Mouse (Mus musculus): ENCODE data around the gene Rd3l.

DNA sequence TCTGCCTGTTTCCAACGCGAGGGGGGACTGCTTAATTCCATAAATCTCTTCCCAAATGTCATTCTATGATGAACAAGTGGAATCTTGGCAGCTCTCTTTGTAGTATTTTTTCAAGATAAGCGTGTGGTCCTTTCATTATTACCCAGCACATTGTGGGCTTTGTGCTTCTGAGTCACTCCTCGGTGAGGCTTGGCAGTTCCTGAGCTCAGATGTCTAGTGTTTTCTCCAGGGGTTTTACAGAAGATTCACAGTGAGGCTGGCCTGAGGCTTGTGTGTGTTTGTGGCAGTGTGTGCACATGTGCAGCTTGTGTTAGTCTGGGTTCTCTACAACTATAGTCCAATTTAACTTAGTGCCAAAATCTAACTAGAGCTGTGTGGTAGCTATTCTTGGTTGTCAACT is 46.3 kb upstream of the Rd3l start:
- TF ChIP-seq CTCF (IDR thresholded peaks at IDR 0.05; ENCODE audit: control insufficient read depth, insufficient read depth, insufficient replicate concordance, low read depth, low read length), result no peak
- TF ChIP-seq POLR2A (IDR thresholded peaks at IDR 0.05; ENCODE audit: control insufficient read depth, low read depth, low read length), result no peak
